Mouse (Mus musculus) megakaryocyte, embryonic 14.5 days (primary cell): ENCODE results near the gene Tmem229b. TPM values are rescaled to one million over a fixed set of nuclear protein-coding genes. Genes with fewer than 3 reads are reported as not detected.

Experiments
- H3K27me3 ChIP-seq: replicated peaks from 2 replicates; pipeline ENCODE3; 2012; ENCODE audit warnings: inconsistent platforms
- H3K36me3 ChIP-seq: replicated peaks from 2 replicates; pipeline ENCODE3; 2012; ENCODE audit warnings: low read length, inconsistent platforms, mixed read lengths
- H3K4me1 ChIP-seq: 2 replicates; pipeline ENCODE4 v1.6.1; 2012; ENCODE audit warnings: inconsistent platforms
- H3K4me3 ChIP-seq: replicated peaks from 2 replicates; pipeline ENCODE3; 2012; ENCODE audit warnings: moderate library complexity, mild to moderate bottlenecking, inconsistent platforms
- H3K9me3 ChIP-seq: 2 replicates; pipeline ENCODE4 v1.6.1; 2012; ENCODE audit warnings: inconsistent platforms
- FLI1 ChIP-seq: IDR thresholded peaks from 2 replicates; pipeline ENCODE4 v1.6.1; 2012; ENCODE audit warnings: low read length, inconsistent platforms, mixed read lengths
- GATA1 ChIP-seq: IDR thresholded peaks from 3 replicates; pipeline ENCODE4 v1.6.1; 2012; ENCODE audit warnings: mixed read lengths, low read length, inconsistent platforms, borderline replicate concordance
- polyA plus RNA-seq: library from polyadenylated mRNA; stranded (reverse); fragments of >175 nt; gene quantifications from 2 replicates; pipeline ENCODE4 v1.2.3, GENCODE M21; 2012; ENCODE audit warnings: low replicate concordance; ENCODE audit not compliant: insufficient read depth

The Tmem229b gene
- polyA plus RNA-seq, 1 experiment, result 11.1 TPM

DNA sequence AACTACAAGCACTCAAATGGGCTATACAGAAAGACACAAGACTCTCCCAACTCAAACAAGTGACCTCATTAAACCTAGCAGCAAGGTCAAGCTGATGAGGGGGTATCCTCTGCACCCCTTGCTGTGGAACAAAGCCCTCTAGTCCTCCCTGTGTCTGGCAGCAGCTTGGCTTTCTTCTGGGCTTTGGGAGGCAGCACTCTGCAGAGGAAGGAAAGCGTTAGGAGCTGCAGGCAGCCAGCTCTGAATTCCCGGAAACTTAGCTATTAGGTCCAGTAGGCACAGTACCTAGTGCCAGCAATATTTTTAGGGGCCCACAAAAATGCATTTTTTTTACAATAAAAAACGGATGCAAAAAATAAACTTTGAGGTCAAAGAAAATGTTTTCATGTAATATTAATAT, 3.1 kb upstream of the Tmem229b start:
- peaks cover 44% of the 10 kb centered on the region for H3K4me1 ChIP-seq
- no peaks in the 10 kb centered on the region for H3K27me3 ChIP-seq
- no peaks in the 10 kb centered on the region for H3K9me3 ChIP-seq
- H3K36me3 ChIP-seq, result no peaks in the 10 kb centered on the region
- TF ChIP-seq FLI1, result no peak
- no peak for TF ChIP-seq GATA1
- no peak overlapping the region for H3K4me3 ChIP-seq

GRCm38 (mm10) chr12:79006478-79007125, 825 bp downstream of the Tmem229b start:
- peak overlapping the region; percentile 98 for H3K4me3 ChIP-seq
- H3K9me3 ChIP-seq, result no peaks in the 10 kb centered on the region
- no peaks in the 10 kb centered on the region for H3K27me3 ChIP-seq
- no peaks in the 10 kb centered on the region for H3K36me3 ChIP-seq
- no peak for TF ChIP-seq GATA1
- TF ChIP-seq FLI1, result no peak
- peaks cover 79% of the 10 kb centered on the region for H3K4me1 ChIP-seq

DNA sequence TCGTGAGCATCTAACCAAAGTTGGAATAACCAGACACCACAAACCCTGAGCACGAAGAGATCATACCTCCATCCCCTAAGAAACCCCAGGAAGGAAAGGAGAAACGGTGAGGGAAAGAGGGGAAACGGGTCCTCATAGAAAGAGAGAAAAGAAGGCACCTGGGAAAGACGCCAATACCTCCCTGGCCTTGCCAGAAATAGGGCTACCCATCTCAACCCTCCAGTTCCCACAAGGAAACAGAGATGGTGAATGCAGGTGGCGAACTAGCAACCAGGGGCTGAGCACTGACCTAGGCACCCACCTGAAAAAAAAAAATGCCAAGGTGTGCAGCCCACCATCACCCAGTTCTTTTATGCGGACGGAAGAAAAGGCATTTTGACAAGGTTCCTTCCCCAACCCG, 1.4 kb downstream of the Tmem229b start:
- no peaks in the 10 kb centered on the region for H3K36me3 ChIP-seq
- no peaks in the 10 kb centered on the region for H3K9me3 ChIP-seq
- no peaks in the 10 kb centered on the region for H3K27me3 ChIP-seq
- peaks cover 79% of the 10 kb centered on the region for H3K4me1 ChIP-seq
- H3K4me3 ChIP-seq, result peak overlapping the region; percentile 98
- TF ChIP-seq FLI1 (no peak), GATA1 (no peak)

DNA sequence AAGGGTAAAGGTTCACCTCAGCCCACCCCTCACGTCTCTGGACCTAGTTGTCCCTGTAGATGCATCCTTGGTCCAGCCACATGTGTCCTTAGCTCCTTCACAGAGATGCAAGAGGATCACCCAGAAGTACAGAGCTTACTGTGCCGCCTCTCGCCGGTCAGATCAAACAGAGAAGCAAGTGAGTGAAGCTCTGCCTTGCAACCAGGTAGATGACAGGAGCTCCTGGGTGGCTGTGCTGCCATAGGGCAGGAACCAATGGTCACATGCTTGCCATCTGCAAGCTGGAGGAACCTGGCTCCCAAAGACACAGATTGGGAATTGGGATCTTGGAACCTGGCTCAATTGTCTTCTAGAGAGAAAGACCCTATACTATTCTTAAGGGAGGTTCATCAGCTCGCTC, 2.0 kb downstream of the Tmem229b start:
- Histone ChIP-seq H3K9me3 (no peaks in the 10 kb centered on the region), H3K27me3 (no peaks in the 10 kb centered on the region)
- no peak for TF ChIP-seq GATA1
- no peak for TF ChIP-seq FLI1

GRCm38 (mm10) chr12:79002978-79003377, 4.4 kb downstream of the Tmem229b start:
- no peaks in the 10 kb centered on the region for H3K9me3 ChIP-seq
- no peak overlapping the region for H3K4me3 ChIP-seq
- TF ChIP-seq GATA1 (no peak), FLI1 (no peak)
- peaks cover 9% of the 10 kb centered on the region for H3K36me3 ChIP-seq
- H3K4me1 ChIP-seq, result peaks cover 78% of the 10 kb centered on the region
- H3K27me3 ChIP-seq, result no peaks in the 10 kb centered on the region

More for the DNA sequence above, 2.0 kb downstream of the Tmem229b start:
- H3K4me3 ChIP-seq, result no peak overlapping the region
- peaks cover 79% of the 10 kb centered on the region for H3K4me1 ChIP-seq
- H3K36me3 ChIP-seq, result no peaks in the 10 kb centered on the region

DNA sequence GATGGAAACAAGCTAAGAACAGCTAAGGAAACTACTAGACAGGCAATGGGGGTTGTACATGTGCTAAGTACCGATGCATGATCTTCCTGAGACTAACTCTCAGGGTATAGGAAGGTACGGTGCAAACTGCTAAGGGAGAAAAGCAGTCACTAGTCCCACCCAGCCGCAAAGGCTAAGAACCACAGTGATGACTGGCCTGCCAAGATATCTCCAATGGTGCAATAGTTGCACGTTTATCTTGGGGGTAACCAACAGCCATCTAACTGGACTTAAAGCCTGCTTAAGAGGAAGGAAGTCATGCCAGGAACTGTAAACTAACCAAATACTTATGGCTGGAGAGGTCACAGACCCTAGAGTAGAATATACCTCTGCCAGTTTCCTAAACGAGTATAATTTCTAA, 5.0 kb downstream of the Tmem229b start:
- no peaks in the 10 kb centered on the region for H3K9me3 ChIP-seq
- TF ChIP-seq GATA1 (peak; percentile 32; the same call in 1 of the 3 replicates), FLI1 (no peak)
- peaks cover 78% of the 10 kb centered on the region for H3K4me1 ChIP-seq
- peak overlapping the region; percentile 67 for H3K4me3 ChIP-seq
- H3K36me3 ChIP-seq, result peaks cover 9% of the 10 kb centered on the region
- H3K27me3 ChIP-seq, result no peaks in the 10 kb centered on the region

- H3K9me3 ChIP-seq, result no peaks in the 10 kb centered on the region
- H3K4me1 ChIP-seq, result peaks cover 57% of the 10 kb centered on the region
- H3K36me3 ChIP-seq, result peaks cover 15% of the 10 kb centered on the region
- TF ChIP-seq FLI1, result no peak
- no peak for TF ChIP-seq GATA1
- H3K4me3 ChIP-seq, result no peak overlapping the region
- no peaks in the 10 kb centered on the region for H3K27me3 ChIP-seq
Observed at GRCm38 (mm10) chr12:78996711-78997110, 10.7 kb downstream of the Tmem229b start.

GRCm38 (mm10) chr12:78996271-78996670, 11.2 kb downstream of the Tmem229b start:
- no peaks in the 10 kb centered on the region for H3K27me3 ChIP-seq
- TF ChIP-seq GATA1, result no peak
- TF ChIP-seq FLI1, result no peak
- H3K4me1 ChIP-seq, result peaks cover 53% of the 10 kb centered on the region
- H3K9me3 ChIP-seq, result no peaks in the 10 kb centered on the region
- peaks cover 15% of the 10 kb centered on the region for H3K36me3 ChIP-seq
- no peak overlapping the region for H3K4me3 ChIP-seq

DNA sequence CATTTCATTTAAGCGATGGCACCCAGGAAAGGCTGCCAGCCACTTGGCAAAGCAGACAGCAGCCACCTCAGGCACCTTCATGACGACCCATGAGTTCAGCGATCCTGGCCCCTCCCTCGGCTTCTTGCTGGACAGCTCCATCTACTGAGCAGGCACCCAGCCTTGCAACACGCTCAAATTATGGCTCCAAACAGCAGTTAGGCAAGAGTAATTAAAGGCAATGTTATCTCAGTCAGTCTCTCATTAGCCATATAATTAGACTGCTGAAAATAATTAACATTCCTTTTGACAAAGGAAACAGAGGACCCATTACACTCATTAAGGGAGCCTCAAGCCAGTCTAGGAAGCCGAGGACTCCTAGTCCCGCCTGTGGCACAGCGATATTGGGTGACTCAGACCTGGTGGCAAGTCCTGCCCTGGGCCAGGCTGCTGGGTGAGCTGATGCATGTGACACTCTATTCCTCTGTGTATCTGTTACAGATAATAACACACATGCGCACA, 19.8 kb downstream of the Tmem229b start:
- no peak overlapping the region for H3K4me3 ChIP-seq
- no peak for TF ChIP-seq GATA1
- TF ChIP-seq FLI1, result no peak
- no peaks in the 10 kb centered on the region for H3K9me3 ChIP-seq
- peaks cover 52% of the 10 kb centered on the region for H3K4me1 ChIP-seq
- H3K36me3 ChIP-seq, result peaks cover 9% of the 10 kb centered on the region
- H3K27me3 ChIP-seq, result no peaks in the 10 kb centered on the region

DNA sequence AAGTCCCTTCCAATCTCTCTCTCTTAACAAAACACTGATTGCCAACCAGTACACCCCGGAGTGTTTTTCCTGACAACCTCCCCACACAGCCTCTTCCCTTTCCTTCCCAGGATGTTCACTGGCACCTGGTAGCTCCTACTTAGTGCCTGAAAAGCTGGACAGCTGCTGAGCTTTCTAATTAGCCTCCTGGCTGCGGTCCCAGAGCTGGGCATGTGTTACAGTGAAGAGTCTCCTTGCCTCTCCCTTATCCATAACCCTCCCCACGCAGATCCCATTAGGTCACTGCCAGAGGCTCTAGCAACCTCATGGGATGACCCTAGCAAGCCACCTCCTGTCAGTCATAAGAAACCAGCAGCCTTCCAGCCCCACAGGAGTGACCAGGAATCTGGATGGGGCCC, 23.4 kb downstream of the Tmem229b start:
- Histone ChIP-seq H3K4me3 (no peak overlapping the region), H3K36me3 (peaks cover 9% of the 10 kb centered on the region), H3K9me3 (no peaks in the 10 kb centered on the region), H3K27me3 (no peaks in the 10 kb centered on the region), H3K4me1 (peaks cover 67% of the 10 kb centered on the region)
- TF ChIP-seq FLI1, result no peak
- TF ChIP-seq GATA1, result no peak
